Mouse (Mus musculus) left cerebral cortex, adult 8-10 months (tissue): Measurements from ENCODE around the gene Gm20917. TPM values are rescaled to one million over a fixed set of nuclear protein-coding genes. Genes with fewer than 3 reads are reported as not detected.
"Not testable (repeated sequence)": the region's sequence is repeated elsewhere in the genome, so short reads cannot be mapped to it uniquely, and the experiment has no call there.

Source experiments
- DNase-seq, 2 experiments: peaks; one replicate each; pipeline ENCODE4 v3.0.0; 2022; ENCODE audit warnings: low spot score in 2 of 2
- total RNA-seq, 4 experiments: library from RNA; stranded (reverse); gene quantifications; 2 replicates each; pipeline ENCODE4 v1.2.4; 2022

Gm20917 gene
- not detected for total RNA-seq

- DNase-seq = not testable (repeated sequence)
These were observed at the start of gene Gm20917 for GRCm38 (mm10) chrY:79151022-79151421. Gene Gm20917 (minus strand): TSS chrY:79151122.

Other genes starting within 250 kb of the Gm20917 start
- not detected for gene Gm20916, start 168.4 kb upstream of the Gm20917 start, total RNA-seq